Mouse (Mus musculus) heart, adult 8-10 months (tissue): ENCODE results near the gene Gm37240. TPM values are rescaled to one million over a fixed set of nuclear protein-coding genes. Genes with fewer than 3 reads are reported as not detected.

Experiments used
- DNase-seq: peaks from one replicate; pipeline ENCODE4 v3.0.0; 2022; ENCODE audit warnings: low spot score
- total RNA-seq, 4 experiments: library from RNA; stranded (reverse); gene quantifications; 2 replicates each; pipeline ENCODE4 v1.2.4; 2022

Gm37240 gene
- total RNA-seq, 4 experiments from 2014 or later = 36.8 to 49.5 (median 39.2) TPM

- no peak for DNase-seq
Observed at GRCm38 (mm10) chr3:85052196-85052595, 835.1 kb downstream of the Gm37240 start.

- no peak for DNase-seq
Observed at GRCm38 (mm10) chr3:85048569-85048968, 838.7 kb downstream of the Gm37240 start.

- no peak for DNase-seq
Observed at GRCm38 (mm10) chr3:85043679-85044218, 843.6 kb downstream of the Gm37240 start.

- DNase-seq = no peak
Observed at GRCm38 (mm10) chr3:85042126-85042525, 845.2 kb downstream of the Gm37240 start.

DNA sequence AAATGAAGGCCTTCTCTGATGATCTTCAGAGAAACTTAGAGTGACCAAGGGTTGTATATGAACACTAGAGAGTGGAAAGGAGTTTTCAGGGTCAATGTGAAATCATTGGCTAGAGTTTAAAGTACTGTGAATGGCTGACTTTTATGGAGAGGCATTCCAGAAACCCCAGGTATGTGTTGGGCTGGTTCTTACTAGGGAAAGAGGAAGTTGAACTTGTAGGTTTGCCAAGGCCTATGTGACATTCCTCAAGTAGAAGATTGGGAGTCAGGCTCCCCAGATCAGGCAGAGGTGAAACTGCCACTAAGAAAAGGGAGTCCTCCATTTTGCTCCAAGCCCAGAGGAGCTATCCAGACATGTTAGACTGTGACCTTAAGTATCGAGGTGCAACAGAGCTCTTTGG, 858.2 kb downstream of the Gm37240 start:
- no peak for DNase-seq

DNA sequence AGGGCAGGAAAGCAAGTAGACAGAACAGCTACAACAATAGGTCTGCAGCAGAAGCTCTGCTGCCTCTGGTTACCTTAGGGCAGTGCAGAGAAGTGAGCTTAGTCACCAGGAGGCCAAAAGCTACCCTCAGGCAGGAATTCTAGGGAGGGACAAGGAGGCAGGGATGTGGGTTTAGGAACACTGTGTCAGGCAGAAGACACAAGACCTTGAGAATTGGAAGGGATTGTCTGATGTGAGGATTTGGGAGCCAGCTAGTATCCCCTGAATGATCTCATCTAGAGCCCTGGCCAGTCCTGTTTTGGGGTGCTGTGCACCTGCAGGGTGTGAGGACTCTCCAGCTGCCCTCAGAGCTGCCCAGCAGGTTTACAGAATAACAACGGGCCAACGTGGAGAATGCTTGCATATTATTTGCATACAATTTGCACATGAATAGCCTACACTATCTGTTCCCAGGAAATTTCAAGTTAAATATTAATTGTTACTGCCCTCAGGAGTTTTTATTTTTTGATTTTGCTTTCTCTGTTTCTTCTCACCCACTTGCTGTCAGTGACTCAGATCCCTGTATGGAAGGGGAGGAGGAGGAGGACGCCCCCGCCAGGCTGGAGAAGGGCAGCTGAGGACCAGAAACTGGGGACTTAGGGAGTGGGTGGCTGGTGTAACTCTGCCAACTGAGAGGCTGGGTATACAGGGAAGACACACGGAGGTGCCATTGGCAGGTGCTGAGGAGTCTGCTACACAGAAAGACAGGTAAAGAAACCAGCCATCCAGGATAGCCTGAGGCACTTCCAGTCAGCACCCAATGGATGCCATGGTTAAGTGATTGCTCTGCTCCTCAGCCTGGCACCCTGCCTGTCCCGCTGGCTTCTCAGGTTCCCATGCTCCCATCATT, 862.3 kb downstream of the Gm37240 start:
- DNase-seq = no peak

- no peak for DNase-seq
Observed at GRCm38 (mm10) chr3:85024237-85024636, 863.1 kb downstream of the Gm37240 start.

DNA sequence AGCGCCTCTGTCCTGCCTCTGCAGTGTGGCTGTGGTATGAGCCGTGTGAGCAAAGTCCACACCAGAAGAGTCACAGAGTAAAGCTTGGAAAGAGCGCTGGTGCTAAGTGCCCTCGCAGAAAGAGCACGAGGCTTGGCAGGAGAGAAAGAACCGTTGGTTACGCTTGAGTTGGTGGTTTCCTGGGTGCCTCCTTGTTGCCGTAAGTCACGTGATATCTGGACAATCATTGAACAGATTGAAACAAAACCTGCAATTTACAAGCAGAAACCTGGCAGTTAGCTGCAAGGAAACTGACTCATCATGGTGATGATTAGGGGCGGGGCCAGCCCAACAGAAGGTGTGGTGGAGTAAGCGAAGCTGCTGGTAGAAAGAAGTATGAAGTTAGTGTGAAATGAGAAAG, 864.5 kb downstream of the Gm37240 start:
- no peak for DNase-seq

DNA sequence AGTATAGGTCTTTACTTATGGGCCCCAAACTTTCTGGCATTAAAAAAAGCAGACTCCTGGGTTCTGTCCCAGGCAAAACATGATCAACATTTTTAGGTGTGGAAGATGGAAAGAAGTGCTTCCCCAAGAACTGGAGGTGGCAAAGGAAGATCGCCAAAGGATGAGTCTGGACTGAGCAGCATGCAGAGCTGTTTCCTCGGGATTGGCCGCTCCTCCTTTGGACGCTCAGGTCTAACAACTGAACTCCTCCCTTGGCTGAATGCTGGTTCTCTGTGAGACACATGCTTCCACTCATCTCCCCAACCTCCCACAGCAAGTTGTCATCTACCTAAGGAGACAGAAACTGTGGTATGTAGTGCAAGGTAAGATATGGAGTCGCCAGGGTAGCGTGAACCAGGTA, 865.5 kb downstream of the Gm37240 start:
- no peak for DNase-seq

- no peak for DNase-seq
Observed at GRCm38 (mm10) chr3:85020137-85020536, 867.2 kb downstream of the Gm37240 start.

- DNase-seq = no peak
Observed at GRCm38 (mm10) chr3:85015667-85016066, 871.7 kb downstream of the Gm37240 start.

DNA sequence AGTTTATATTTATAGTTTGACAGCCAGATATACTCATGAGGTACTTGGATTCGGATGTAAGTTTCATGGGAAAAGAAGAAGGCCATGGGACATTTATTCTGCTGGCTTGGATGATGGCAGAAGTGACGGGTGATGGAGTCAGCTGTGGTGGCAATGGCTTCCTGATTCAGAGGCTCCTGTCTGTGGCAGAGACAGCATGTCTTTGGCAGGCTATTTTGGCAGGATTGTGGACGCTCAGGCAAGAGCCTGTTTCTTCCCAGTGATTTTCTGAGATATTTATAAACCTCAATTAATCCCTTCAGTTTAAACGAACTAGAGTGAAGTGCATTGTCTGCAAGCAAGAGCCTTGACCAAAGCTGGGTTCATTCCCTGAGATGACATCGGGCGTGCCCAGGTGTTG, 874.4 kb downstream of the Gm37240 start:
- no peak for DNase-seq

GRCm38 (mm10) chr3:85005257-85005656, 882.1 kb downstream of the Gm37240 start:
- no peak for DNase-seq

GRCm38 (mm10) chr3:84988880-84989279, 898.4 kb downstream of the Gm37240 start:
- no peak for DNase-seq

DNA sequence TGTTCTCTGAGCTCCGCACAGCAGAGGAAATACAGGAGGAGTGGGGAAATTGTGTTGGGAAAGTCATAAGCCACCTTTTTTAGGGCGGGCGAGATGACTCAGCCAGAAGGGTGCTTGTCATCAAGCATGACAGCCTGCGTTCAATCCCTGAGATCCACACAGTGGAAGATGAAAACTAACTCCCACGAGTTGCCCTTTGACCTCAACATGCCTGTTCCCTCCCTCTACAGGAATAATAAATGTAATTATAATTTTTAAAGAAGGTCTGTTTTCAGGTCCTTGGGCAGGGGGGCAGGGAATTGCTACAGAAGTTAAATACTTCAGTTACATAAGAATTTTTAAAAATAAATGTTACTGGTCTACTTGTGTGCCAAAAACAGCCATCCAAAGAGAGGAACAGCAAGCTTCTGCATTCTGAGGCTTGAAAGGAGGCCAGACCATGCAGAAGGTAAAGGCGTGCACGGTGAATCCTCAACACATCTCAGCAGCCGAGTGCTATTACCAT, 902.1 kb downstream of the Gm37240 start:
- peak; percentile 26 for DNase-seq

DNA sequence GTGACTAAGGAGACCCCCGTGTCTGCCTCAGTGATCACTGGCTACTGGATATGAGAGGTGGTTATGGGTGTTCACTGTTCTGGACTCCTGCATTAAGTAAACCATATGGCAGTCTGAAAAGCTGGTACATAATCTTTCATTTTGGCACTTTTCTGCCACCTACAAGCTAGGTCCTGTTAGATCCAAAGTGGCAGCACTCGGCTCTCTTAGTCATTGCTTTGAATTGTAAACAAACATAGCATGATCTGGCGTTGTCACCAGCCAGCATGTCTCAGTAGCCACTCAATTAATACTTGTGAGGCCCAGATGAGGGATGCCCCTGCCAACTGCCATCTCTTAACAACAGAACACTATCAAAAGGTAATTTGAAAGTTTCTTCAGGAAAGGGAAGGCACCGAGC, 904.6 kb downstream of the Gm37240 start:
- DNase-seq = no peak

- DNase-seq = no peak
Observed at GRCm38 (mm10) chr3:84980158-84980557, 907.2 kb downstream of the Gm37240 start.

DNA sequence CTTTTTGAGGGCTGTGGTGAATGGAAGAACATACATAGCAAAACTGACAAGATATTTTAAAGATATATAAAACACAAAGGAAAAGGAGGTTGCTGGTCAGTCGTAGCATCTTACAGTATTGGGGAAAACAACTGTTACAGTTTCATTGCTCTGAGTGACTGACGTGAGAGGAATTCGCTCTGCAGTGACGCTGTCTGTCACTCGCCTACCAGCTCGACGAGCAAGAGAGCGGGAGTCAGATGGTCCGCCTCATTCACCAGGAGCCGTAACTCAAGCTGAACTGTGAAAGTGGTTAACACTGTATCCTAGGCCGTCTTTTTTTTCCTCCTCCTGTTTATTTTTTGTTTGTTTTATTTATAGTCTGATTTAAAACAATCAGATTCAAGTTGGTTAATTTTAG, 908.6 kb downstream of the Gm37240 start:
- no peak for DNase-seq

GRCm38 (mm10) chr3:84974193-84974592, 913.1 kb downstream of the Gm37240 start:
- DNase-seq = no peak

GRCm38 (mm10) chr3:84972881-84973280, 914.4 kb downstream of the Gm37240 start:
- no peak for DNase-seq

DNA sequence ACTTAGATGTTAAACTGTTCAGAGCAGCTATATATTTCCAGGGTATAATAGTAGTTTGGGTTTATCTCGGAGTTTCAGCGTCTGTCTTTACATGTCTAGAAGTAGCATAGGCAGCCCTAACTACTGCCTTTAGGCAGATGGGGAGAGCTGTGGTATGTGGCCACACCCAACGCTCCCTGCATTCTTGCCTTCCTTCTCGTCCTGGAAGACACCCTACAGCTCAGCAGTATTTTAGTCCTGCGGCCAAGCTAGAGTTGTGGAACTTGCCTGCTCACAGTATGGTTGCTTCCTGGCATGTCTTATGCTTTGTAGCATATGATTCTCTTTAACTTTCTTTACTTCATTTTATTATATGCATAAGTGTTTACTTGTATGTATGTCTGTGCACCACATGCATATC, 915.8 kb downstream of the Gm37240 start:
- DNase-seq = no peak

DNA sequence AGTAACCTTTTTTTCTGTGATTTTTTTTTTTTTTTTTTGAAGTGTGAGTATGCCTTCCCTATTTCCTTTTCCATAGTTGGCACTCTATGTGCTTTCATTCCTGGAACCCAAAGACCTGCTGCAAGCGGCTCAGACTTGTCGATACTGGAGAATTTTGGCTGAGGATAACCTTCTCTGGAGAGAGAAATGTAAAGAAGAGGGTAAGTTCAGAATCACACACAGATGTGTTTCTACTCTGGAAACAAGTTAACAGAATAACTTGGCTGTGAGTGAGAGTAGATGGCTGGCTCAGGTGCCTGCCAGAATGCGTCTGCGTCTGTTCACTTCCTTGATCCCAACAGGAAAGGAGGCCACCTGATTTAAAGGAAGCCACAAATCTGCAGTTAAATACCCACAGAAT, 920.0 kb downstream of the Gm37240 start:
- DNase-seq = no peak

DNA sequence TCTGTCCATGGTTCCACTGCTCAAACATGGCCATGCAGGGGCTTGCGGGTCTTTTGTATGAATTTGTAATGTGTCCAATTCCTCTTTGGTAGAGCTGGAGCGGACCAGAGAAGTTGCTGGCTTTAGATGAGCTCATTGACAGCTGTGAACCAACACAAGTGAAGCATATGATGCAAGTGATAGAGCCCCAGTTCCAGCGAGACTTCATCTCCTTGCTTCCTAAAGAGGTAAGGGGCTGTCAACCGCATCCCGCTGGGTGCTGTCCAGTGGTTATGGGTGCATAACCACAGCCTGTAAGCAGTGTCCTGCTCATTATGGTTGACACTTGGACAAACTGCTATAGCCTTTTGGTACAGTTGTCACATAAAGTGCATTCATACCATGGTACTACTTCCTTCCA, 922.2 kb downstream of the Gm37240 start:
- DNase-seq = no peak
